Mouse (Mus musculus) megakaryocyte, embryonic 14.5 days (primary cell): ENCODE results near the gene Sema3e.

Experiments
- FLI1 ChIP-seq: IDR thresholded peaks from 2 replicates; pipeline ENCODE4 v1.6.1; 2012; ENCODE audit warnings: low read length, inconsistent platforms, mixed read lengths
- GATA1 ChIP-seq: IDR thresholded peaks from 3 replicates; pipeline ENCODE4 v1.6.1; 2012; ENCODE audit warnings: mixed read lengths, low read length, inconsistent platforms, borderline replicate concordance

- TF ChIP-seq GATA1 (no peak), FLI1 (no peak)
Observed at GRCm38 (mm10) chr5:13982417-13983054, 42.5 kb upstream of the Sema3e start.
